Mouse (Mus musculus) spleen, adult 2 months (tissue): ENCODE results near the gene Ctnnd2. TPM values are rescaled to one million over a fixed set of nuclear protein-coding genes. Genes with fewer than 3 reads are reported as not detected.
A peak's percentile ranks its signal among the peaks of the same experiment; 100 is the strongest.

Experiments
- DNase-seq, 2 experiments: peaks; one replicate each; pipeline versions ENCODE4 v3.0.0 to v3.0.0-alpha.2; 2012 to 2021; ENCODE audit warnings: low spot score in 2 of 2, low read depth in 1 of 2
- H3K27ac ChIP-seq: fragments of 200-500 bp; 2 replicates; pipeline ENCODE4 v1.5.1; 2012; ENCODE audit warnings: low read length, inconsistent platforms; ENCODE audit not compliant: insufficient read depth
- H3K27me3 ChIP-seq: fragments of 200-500 bp; 2 replicates; pipeline ENCODE4 v1.6.1; 2012; ENCODE audit warnings: mild to moderate bottlenecking, moderate library complexity, low read length, inconsistent platforms; ENCODE audit not compliant: control insufficient read depth, insufficient read depth
- H3K36me3 ChIP-seq: fragments of 200-500 bp; 2 replicates; pipeline ENCODE4 v1.6.1; 2012; ENCODE audit warnings: mild to moderate bottlenecking, low read length, inconsistent platforms; ENCODE audit not compliant: control insufficient read depth, insufficient read depth
- H3K4me1 ChIP-seq: fragments of 200-500 bp; 2 replicates; pipeline ENCODE4 v1.6.1; 2011; ENCODE audit warnings: inconsistent platforms; ENCODE audit not compliant: control insufficient read depth, insufficient read depth, insufficient read length
- H3K4me3 ChIP-seq: fragments of 200-500 bp; 2 replicates; pipeline ENCODE4 v1.5.1; 2011; ENCODE audit warnings: mild to moderate bottlenecking, inconsistent platforms; ENCODE audit not compliant: insufficient read depth, insufficient read length; ENCODE audit errors: extremely low read depth
- CTCF ChIP-seq: fragments of 200-500 bp; IDR thresholded peaks from 2 replicates; pipeline ENCODE4 v1.5.1; 2011; ENCODE audit warnings: mild to moderate bottlenecking, inconsistent platforms; ENCODE audit not compliant: insufficient read depth, insufficient read length, insufficient replicate concordance; ENCODE audit errors: extremely low read depth
- POLR2A ChIP-seq: fragments of 200-500 bp; IDR thresholded peaks from 2 replicates; pipeline ENCODE4 v1.6.1; 2011; ENCODE audit warnings: low read depth, low read length, inconsistent platforms
- WGBS: fragments of 180-500 bp; shearing (Covaris S2); methylation state at CpG from one replicate; pipeline ENCODE4 v1.1.7; 2018; 5-methylcytosine and 5-hydroxymethylcytosine counted together
- polyA plus RNA-seq: library from polyadenylated mRNA; depleted of rRNA; stranded (reverse); fragments of >200 nt; gene quantifications from 2 replicates; pipeline ENCODE4 v1.2.3, GENCODE M21; 2012

The Ctnnd2 gene
- polyA plus RNA-seq, 1 experiment: 1.2 TPM

DNA sequence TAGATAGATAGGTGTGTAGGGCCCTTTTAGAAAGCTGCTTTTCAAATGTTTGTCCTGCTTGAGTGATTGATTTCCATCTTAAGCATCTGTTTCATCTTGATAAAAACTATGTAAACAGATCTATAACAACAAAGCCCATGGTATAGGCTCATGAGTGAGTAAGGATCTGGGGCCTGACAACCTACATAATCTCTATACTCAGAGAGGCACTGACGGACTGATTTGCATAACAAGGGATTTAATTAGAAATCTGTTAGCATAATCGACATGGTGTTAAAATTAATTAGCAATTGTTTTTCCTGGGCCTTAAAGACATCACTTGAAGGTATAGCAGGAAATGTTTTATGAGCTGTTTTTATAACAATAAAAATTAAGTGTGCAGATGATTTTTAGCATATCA lies 548.7 kb downstream of the Ctnnd2 start:
- no peaks in the 10 kb centered on the region for H3K4me1 ChIP-seq
- no peaks in the 10 kb centered on the region for H3K27me3 ChIP-seq
- no peak overlapping the region for H3K27ac ChIP-seq
- 77% methylated on average over 2 of the region's 2 CpGs for WGBS
- no peak for DNase-seq
- H3K36me3 ChIP-seq: no peaks in the 10 kb centered on the region
- H3K4me3 ChIP-seq: no peak overlapping the region
- TF ChIP-seq POLR2A: no peak
- no peak for TF ChIP-seq CTCF

DNA sequence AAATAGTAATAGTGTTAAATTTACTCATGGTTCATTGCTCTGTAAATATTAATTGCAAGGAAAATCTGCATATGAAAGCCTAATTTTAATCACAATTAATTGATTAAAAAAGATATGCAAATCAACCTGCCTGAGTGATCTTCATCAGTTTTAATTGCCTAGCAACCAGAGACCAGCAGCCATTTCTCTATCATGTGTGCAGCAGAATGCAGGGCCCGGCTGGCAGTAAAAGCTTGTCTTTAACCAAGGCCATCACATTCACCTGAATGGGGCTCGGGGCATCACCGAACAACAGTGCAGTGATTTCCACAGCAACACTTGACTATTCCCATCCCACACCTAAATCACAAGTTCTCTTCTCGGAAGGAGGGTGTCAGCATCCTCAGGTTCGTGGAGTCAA lies 553.7 kb downstream of the Ctnnd2 start:
- Histone ChIP-seq H3K36me3 (no peaks in the 10 kb centered on the region), H3K27ac (no peak overlapping the region), H3K27me3 (no peaks in the 10 kb centered on the region), H3K4me1 (no peaks in the 10 kb centered on the region), H3K4me3 (no peak overlapping the region)
- DNase-seq: no peak
- 90% methylated on average over 5 of the region's 5 CpGs for WGBS
- TF ChIP-seq CTCF (no peak), POLR2A (no peak)

DNA sequence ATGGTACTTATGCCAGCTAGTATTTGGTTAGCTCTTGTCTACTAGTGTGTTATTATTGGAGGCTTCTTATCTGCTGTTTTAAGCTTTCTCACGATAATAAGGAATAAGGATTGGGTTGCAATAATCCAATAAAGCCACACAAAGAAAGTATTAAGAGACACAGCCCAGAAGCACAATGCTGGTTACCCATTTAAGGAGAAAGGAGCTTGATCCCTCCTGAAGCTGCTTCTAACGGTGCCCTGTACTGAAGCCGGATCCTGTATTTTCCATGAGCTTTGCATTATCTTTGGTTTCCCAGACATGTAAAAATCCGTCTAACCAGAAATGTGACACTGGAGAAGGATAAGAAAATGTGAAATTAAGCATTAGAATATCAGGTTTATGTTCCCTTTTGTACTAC lies 565.8 kb downstream of the Ctnnd2 start:
- H3K4me1 ChIP-seq: no peaks in the 10 kb centered on the region

DNA sequence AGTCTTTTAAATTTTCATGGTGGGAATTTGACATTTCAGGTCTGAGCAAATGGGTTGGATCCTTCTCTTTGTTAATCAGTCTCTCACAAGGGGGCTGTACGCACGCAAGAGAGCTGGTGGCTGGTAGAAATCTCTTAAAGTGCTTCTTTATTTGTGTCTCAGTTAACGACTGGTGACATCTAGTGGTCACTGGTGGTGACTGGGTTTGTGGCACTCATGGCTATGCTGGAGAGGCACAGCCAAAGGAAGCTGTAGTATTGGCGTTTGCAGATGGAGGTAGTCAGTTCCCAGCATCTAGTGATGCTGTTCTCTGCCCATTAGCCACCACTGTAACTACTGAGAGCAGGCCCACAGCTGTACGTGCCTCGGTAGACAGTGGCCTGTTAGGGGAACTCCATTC lies 568.3 kb downstream of the Ctnnd2 start:
- no peaks in the 10 kb centered on the region for H3K27me3 ChIP-seq
- WGBS: 18% methylated on average over 6 of the region's 6 CpGs
- no peak overlapping the region for H3K27ac ChIP-seq
- H3K4me3 ChIP-seq: no peak overlapping the region
- no peaks in the 10 kb centered on the region for H3K4me1 ChIP-seq
- no peak for TF ChIP-seq POLR2A
- peak; percentile 34; the same call in 1 of the 2 replicates for TF ChIP-seq CTCF
- DNase-seq: peak; percentile 4
- H3K36me3 ChIP-seq: no peaks in the 10 kb centered on the region

More for the DNA sequence above, 565.8 kb downstream of the Ctnnd2 start:
- H3K36me3 ChIP-seq: no peaks in the 10 kb centered on the region
- TF ChIP-seq POLR2A (no peak), CTCF (no peak)
- no peak for DNase-seq
- no peak overlapping the region for H3K4me3 ChIP-seq
- no peak overlapping the region for H3K27ac ChIP-seq
- 86% methylated on average over 4 of the region's 4 CpGs for WGBS
- no peaks in the 10 kb centered on the region for H3K27me3 ChIP-seq

DNA sequence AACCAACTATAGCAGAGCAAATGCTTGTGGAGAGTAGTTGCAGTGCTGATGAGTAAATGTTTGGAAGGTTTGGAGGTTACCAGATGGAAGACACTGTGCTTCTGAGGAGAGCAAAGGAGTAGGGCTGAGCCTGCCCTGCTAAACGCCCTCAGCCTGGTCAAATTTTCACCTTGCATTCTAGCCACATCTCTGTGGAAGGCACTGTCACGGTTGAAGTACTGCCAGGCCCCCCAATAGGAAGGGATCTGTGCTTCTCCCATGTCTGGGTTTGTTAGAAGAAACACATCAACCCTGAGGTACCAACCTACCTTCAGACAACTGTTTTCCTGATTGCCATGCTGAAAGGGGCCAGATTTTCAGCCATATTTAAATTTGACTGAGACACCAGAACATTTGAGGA lies 585.6 kb downstream of the Ctnnd2 start:
- Histone ChIP-seq H3K27me3 (no peaks in the 10 kb centered on the region), H3K27ac (no peak overlapping the region), H3K36me3 (no peaks in the 10 kb centered on the region), H3K4me1 (no peaks in the 10 kb centered on the region), H3K4me3 (no peak overlapping the region)
- DNase-seq: no peak
- WGBS: 66% methylated on average over 2 of the region's 2 CpGs
- TF ChIP-seq POLR2A (no peak), CTCF (no peak)

DNA sequence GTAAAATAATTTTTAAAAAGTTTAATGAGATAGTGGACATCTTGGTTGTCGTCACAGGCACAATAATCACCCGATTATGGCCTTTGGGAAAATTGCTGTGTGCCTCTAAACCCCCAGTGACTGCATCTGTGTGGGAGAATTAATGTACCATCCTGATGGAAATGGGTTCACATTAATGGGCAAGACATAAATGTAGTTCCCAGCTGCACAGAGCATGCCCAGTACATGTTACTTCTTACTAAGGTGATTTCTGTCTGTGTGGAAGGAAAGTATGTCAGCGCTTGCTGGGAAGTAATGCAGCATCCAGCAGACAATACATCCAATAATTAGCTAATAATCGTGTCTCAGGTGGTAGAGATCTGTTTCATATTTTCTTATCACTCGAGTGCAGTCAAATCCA lies 589.8 kb downstream of the Ctnnd2 start:
- Histone ChIP-seq H3K4me1 (no peaks in the 10 kb centered on the region), H3K36me3 (no peaks in the 10 kb centered on the region), H3K27ac (no peak overlapping the region), H3K4me3 (no peak overlapping the region), H3K27me3 (no peaks in the 10 kb centered on the region)
- DNase-seq: no peak
- WGBS: 87% methylated on average over 5 of the region's 5 CpGs
- TF ChIP-seq CTCF: no peak
- TF ChIP-seq POLR2A: no peak

DNA sequence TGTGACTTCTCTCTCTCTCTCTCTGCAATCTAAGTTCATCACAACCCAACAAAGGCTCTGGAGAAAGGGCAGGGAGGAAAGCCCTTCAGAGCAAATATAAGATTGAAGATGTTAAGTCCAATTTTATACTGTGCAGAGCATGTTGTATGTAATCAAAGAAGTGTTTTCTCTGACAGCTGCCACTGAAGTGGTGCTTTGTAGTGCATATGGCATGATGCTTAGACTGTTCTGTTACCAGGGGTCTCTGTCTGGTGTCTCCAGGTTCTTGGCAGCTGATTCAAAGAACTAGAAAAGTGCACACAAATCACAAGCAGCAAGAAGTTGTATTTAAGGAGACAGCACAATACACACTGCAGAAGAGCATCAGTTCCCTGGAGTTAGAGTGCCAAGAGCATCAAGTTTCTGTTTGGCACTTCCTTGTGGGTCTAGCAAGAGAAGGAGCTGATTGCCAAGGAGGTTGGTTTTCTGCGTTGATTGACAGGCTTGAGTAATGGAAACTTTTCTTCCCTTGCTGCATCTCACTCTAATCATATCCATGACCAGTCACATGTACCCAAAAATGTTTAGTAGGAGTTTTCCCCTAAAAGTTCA lies 590.4 kb downstream of the Ctnnd2 start:
- no peak for DNase-seq
- no peaks in the 10 kb centered on the region for H3K27me3 ChIP-seq
- no peak overlapping the region for H3K27ac ChIP-seq
- no peaks in the 10 kb centered on the region for H3K36me3 ChIP-seq
- no peaks in the 10 kb centered on the region for H3K4me1 ChIP-seq
- TF ChIP-seq POLR2A (no peak), CTCF (no peak)
- WGBS: 84% methylated on average over 1 of the region's 1 CpGs
- H3K4me3 ChIP-seq: no peak overlapping the region
